ENCODE assay signal across 9 mouse cellular contexts in the genomic region with DNA sequence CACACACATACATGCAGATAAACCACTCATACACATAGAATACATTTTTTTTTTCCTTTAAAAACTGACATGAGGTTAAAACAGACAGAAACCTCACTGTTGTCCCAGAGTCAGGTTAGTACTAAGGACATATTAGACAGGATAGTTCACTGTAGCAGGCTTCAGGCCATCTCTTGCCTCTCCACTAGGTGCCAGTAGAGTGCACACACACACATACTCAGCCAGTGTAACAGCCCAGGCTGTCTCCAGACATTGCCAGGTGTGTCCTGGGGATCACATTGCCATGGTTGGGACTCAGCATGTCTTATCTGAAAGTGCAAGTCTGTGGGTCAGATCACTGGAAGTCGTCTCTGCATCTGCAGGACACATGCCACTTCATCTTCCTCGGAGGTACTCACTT. TPM values are rescaled to one million over a fixed set of nuclear protein-coding genes. Genes with fewer than 3 reads are reported as not detected.
DNase-seq lines count a peak whose midpoint lies in the region; ATAC-seq and TF ChIP-seq lines count a peak whose summit lies in the region.
"Had no signal": no experiment of that assay in that cellular context is flagged by ENCODE, and none has a peak within 500 bp of the region (broad histone marks: within the 10 kb centered on the region; RNA-seq: fewer than 3 reads in every experiment).

No protein-coding gene starts in this region.

- H3K36me3 ChIP-seq in midbrain, embryonic 10.5 days: peaks cover 79% of the 10 kb centered on the region
- H3K36me3 ChIP-seq in midbrain, embryonic 11.5 days (ENCODE audit: control insufficient read depth, insufficient read depth, low read length): peaks cover 8% of the 10 kb centered on the region
- H3K36me3 ChIP-seq in intestine, embryonic 16.5 days (ENCODE audit: control insufficient read depth, insufficient read depth, low read length): peaks cover 9% of the 10 kb centered on the region; the same call in 1 of the 2 replicates
- peaks cover 87% of the 10 kb centered on the region for H3K36me3 ChIP-seq in liver, embryonic 12.5 days

- ATAC-seq in midbrain, embryonic 11.5 days (ENCODE audit: low FRiP score): no peak; the same call in 1 of the 2 replicates
- peak; percentile 90 for ATAC-seq in Patski
- peak; percentile 73 for ATAC-seq in intestine, embryonic 16.5 days
- ATAC-seq in liver, embryonic 12.5 days: peak; percentile 79

- in situ Hi-C loops in Patski (cut with MboI; ENCODE audit: low pct_unique_long_range_greater_than_20kb): loop anchor here (5.0 kb wide), 1 partner anchor 152 kb away; no protein-coding TSS in a partner anchor

- WGBS in midbrain, embryonic 10.5 days: 80% methylated on average over 2 of the region's 2 CpGs
- 79% methylated on average over 2 of the region's 2 CpGs for WGBS in midbrain, embryonic 11.5 days
- WGBS in intestine, embryonic 16.5 days: 70% methylated on average over 2 of the region's 2 CpGs
- 61% methylated on average over 2 of the region's 2 CpGs for WGBS in liver, embryonic 12.5 days (ENCODE audit: insufficient replicate concordance)

- no peak overlapping the region for H3K27ac ChIP-seq in midbrain, embryonic 10.5 days (replicated peaks)
- H3K27ac ChIP-seq in midbrain, embryonic 11.5 days (ENCODE audit: low read depth, low read length): no peak overlapping the region
- no peak overlapping the region for H3K27ac ChIP-seq in intestine, embryonic 16.5 days (ENCODE audit: low read length)
- H3K27ac ChIP-seq in liver, embryonic 12.5 days: no peak overlapping the region

- H3K4me3 ChIP-seq in midbrain, embryonic 10.5 days: no peak overlapping the region
- H3K4me3 ChIP-seq in midbrain, embryonic 11.5 days (ENCODE audit: low read depth, low read length): no peak overlapping the region
- no peak overlapping the region for H3K4me3 ChIP-seq in intestine, embryonic 16.5 days (ENCODE audit: low read length)
- no peak overlapping the region for H3K4me3 ChIP-seq in liver, embryonic 12.5 days

- H3K4me2 ChIP-seq in midbrain, embryonic 11.5 days: no peak overlapping the region
- no peak overlapping the region for H3K4me2 ChIP-seq in intestine, embryonic 16.5 days (ENCODE audit: low read depth, low read length)
- H3K4me2 ChIP-seq in liver, embryonic 12.5 days: no peak overlapping the region

- no peaks in the 10 kb centered on the region for H3K9me3 ChIP-seq in midbrain, embryonic 10.5 days (replicated peaks)
- H3K9me3 ChIP-seq in midbrain, embryonic 11.5 days (ENCODE audit: control insufficient read depth, low read length): no peaks in the 10 kb centered on the region
- H3K9me3 ChIP-seq in intestine, embryonic 16.5 days (ENCODE audit: control insufficient read depth, low read length): no peaks in the 10 kb centered on the region
- H3K9me3 ChIP-seq in liver, embryonic 12.5 days (replicated peaks): no peaks in the 10 kb centered on the region

- no peak overlapping the region for H3K9ac ChIP-seq in midbrain, embryonic 11.5 days (ENCODE audit: low read length)
- no peak overlapping the region for H3K9ac ChIP-seq in intestine, embryonic 16.5 days (ENCODE audit: low read depth, low read length)
- H3K9ac ChIP-seq in liver, embryonic 12.5 days: no peak overlapping the region

- peaks cover 2% of the 10 kb centered on the region for H3K4me1 ChIP-seq in midbrain, embryonic 10.5 days
- no peaks in the 10 kb centered on the region for H3K4me1 ChIP-seq in midbrain, embryonic 11.5 days (ENCODE audit: control insufficient read depth, insufficient read depth, low read length)
- H3K4me1 ChIP-seq in intestine, embryonic 16.5 days (ENCODE audit: control insufficient read depth, insufficient read depth, low read length): 0 out of 2 replicates have a peak, but pooled peaks cover 5% of the 10 kb centered on the region
- H3K4me1 ChIP-seq in liver, embryonic 12.5 days: peaks cover 28% of the 10 kb centered on the region

- no peak for TF ChIP-seq CTCF in Patski (IDR thresholded peaks at IDR 0.05)

- POLR2A ChIA-PET in Patski (lab: Charles Lee): no interaction called here

- no peaks in the 10 kb centered on the region for H3K27me3 ChIP-seq in midbrain, embryonic 10.5 days (ENCODE audit: low read depth, poor library complexity, severe bottlenecking)
- no peaks in the 10 kb centered on the region for H3K27me3 ChIP-seq in midbrain, embryonic 11.5 days (ENCODE audit: control insufficient read depth, insufficient read depth, low read length)
- H3K27me3 ChIP-seq in Patski: no peaks in the 10 kb centered on the region
- no peaks in the 10 kb centered on the region for H3K27me3 ChIP-seq in intestine, embryonic 16.5 days (replicated peaks; ENCODE audit: control insufficient read depth, insufficient read depth, low read length)
- no peaks in the 10 kb centered on the region for H3K27me3 ChIP-seq in liver, embryonic 12.5 days (replicated peaks)

- CTCF ChIA-PET in Patski (lab: Charles Lee): interaction anchor here (1.5 to 2.0 kb wide), 3 partner anchors 11 to 26 kb away, joined by 3 to 8 read pairs (median 6); no protein-coding TSS in a partner anchor

- DNase-seq in midbrain, embryonic 10.5 days (ENCODE audit: low spot score): peak; percentile 34
- DNase-seq in midbrain, embryonic 11.5 days (ENCODE audit: low spot score, missing footprints): no peak
- no peak for DNase-seq in Patski (ENCODE audit: low read depth, low spot score)
- peak; percentile 35 for DNase-seq in embryo, embryonic 9.5 days (ENCODE audit: extremely low spot score)
- peak; percentile 23 for DNase-seq in retina, postnatal 7 days (ENCODE audit: low read depth, low spot score)
- DNase-seq in gastrocnemius, postnatal 10 days: no peak

RNA-seq across cellular contexts. Expression of a gene that starts 6.3 kb away (rescaled TPM):
- polyA plus RNA-seq in midbrain, embryonic 10.5 days (2016; fragmentation: Nextera tagmentation; extraction: Ambion mirVana): 25.7 and 27.9 TPM in 2 replicates
- 19.0 and 23.1 TPM in 2 replicates for polyA plus RNA-seq in midbrain, embryonic 11.5 days (2014; fragmentation: Nextera tagmentation; extraction: Ambion mirVana)
- 12.6 TPM for polyA plus RNA-seq in Patski (2021)
- polyA plus RNA-seq in intestine, embryonic 16.5 days (2015; fragmentation: Nextera tagmentation; extraction: Ambion mirVana): 23.9 and 24.2 TPM in 2 replicates
- polyA plus RNA-seq in liver, embryonic 12.5 days (2016; fragmentation: Nextera tagmentation; extraction: Ambion mirVana): 12.9 and 14.2 TPM in 2 replicates
- 1 to 10 TPM; 8.6 to 9.2 TPM for total RNA-seq in gastrocnemius, postnatal 10 days (2021)

RNA-seq across cellular contexts. Expression of a gene that starts 6.4 kb away (rescaled TPM):
- 50.5 and 51.9 TPM in 2 replicates for polyA plus RNA-seq in midbrain, embryonic 10.5 days (2016; fragmentation: Nextera tagmentation; extraction: Ambion mirVana)
- polyA plus RNA-seq in midbrain, embryonic 11.5 days (2014; fragmentation: Nextera tagmentation; extraction: Ambion mirVana): 36.3 and 38.0 TPM in 2 replicates
- 48.5 TPM for polyA plus RNA-seq in Patski (2021)
- 126 and 128 TPM in 2 replicates for polyA plus RNA-seq in intestine, embryonic 16.5 days (2015; fragmentation: Nextera tagmentation; extraction: Ambion mirVana)
- 41.6 and 42.4 TPM in 2 replicates for polyA plus RNA-seq in liver, embryonic 12.5 days (2016; fragmentation: Nextera tagmentation; extraction: Ambion mirVana)
- 10 to 100 TPM; 29.1 to 30.7 TPM for total RNA-seq in gastrocnemius, postnatal 10 days (2021)

RNA-seq across cellular contexts. Expression of a gene that starts 28.1 kb away (rescaled TPM):
- 197 and 253 TPM in 2 replicates for polyA plus RNA-seq in midbrain, embryonic 10.5 days (2016; fragmentation: Nextera tagmentation; extraction: Ambion mirVana)
- polyA plus RNA-seq in midbrain, embryonic 11.5 days (2014; fragmentation: Nextera tagmentation; extraction: Ambion mirVana): 82.5 and 85.0 TPM in 2 replicates
- 92.6 TPM for polyA plus RNA-seq in Patski (2021)
- polyA plus RNA-seq in intestine, embryonic 16.5 days (2015; fragmentation: Nextera tagmentation; extraction: Ambion mirVana): 85.0 and 89.4 TPM in 2 replicates
- polyA plus RNA-seq in liver, embryonic 12.5 days (2016; fragmentation: Nextera tagmentation; extraction: Ambion mirVana): 55.7 and 56.5 TPM in 2 replicates
- total RNA-seq in gastrocnemius, postnatal 10 days (2021): 10 to 100 TPM; 22.3 to 25.9 TPM

RNA-seq across cellular contexts. Expression of a gene that starts 36.7 kb away (rescaled TPM):
- polyA plus RNA-seq in midbrain, embryonic 10.5 days (2016; fragmentation: Nextera tagmentation; extraction: Ambion mirVana): not detected in 2 replicates
- not detected in 2 replicates for polyA plus RNA-seq in midbrain, embryonic 11.5 days (2014; fragmentation: Nextera tagmentation; extraction: Ambion mirVana)
- not detected for polyA plus RNA-seq in Patski (2021)
- polyA plus RNA-seq in intestine, embryonic 16.5 days (2015; fragmentation: Nextera tagmentation; extraction: Ambion mirVana): not detected in 2 replicates
- not detected in 2 replicates for polyA plus RNA-seq in liver, embryonic 12.5 days (2016; fragmentation: Nextera tagmentation; extraction: Ambion mirVana)
- total RNA-seq in gastrocnemius, postnatal 10 days (2021): not detected
- polyA plus RNA-seq: heart, embryonic 14.5 days had no signal

Comparison
In these comparisons a context has a peak if more than half of its experiments do, and no peak if none do; other contexts are left out.
1. DNase-seq: peak in midbrain, embryonic 10.5 days (single experiment), embryo, embryonic 9.5 days (single experiment) and retina, postnatal 7 days (single experiment); none in midbrain, embryonic 11.5 days (single experiment), Patski (single experiment) and gastrocnemius, postnatal 10 days (single experiment).